Mouse (Mus musculus): ENCODE measurements at regions not wholly inside any gene's neighbourhood (a gene's known extent, or its start where the extent isn't known, plus 50 kb on each side); places are given as distances from the start of the nearest gene placed in this dataset.

- no peaks in the 10 kb centered on the region for H3K36me3 ChIP-seq
- no peak for ATAC-seq (ENCODE audit: insufficient number of reproducible peaks, low FRiP score, low TSS enrichment, low read depth)
- no peak overlapping the region for H3K27ac ChIP-seq (replicated peaks)
- H3K4me1 ChIP-seq, result no peaks in the 10 kb centered on the region
- H3K9me3 ChIP-seq (replicated peaks), result no peaks in the 10 kb centered on the region
- WGBS, result 49% methylated on average over 13 of the region's 13 CpGs
- no peak overlapping the region for H3K9ac ChIP-seq
- no peak overlapping the region for H3K4me2 ChIP-seq (replicated peaks)
- no peak overlapping the region for H3K4me3 ChIP-seq (replicated peaks)
- no peaks in the 10 kb centered on the region for H3K27me3 ChIP-seq
These were observed 132.9 kb upstream of the Slco3a1 start for GRCm38 (mm10) chr7:74687303-74688115.

DNA sequence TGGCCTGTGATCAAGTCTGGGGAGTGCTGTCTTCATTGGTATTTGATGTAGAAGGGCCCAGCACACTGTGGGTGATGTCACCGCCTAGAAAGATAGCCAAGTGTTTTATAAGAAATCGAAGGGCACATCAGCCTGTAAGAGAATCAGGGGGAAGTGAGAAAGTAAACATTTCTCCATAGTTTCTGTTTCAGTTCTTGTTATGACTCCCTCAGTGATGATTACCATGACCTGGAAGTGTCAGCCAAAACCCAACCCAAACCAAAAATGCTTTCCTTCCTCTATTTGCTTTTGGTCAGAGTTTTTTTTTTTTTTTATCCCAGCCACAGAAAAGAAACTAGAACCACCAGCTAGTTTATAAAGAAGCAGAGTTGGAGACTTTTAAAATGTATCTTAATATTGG, 129.4 kb upstream of the Slco3a1 start:
- ATAC-seq (ENCODE audit: insufficient number of reproducible peaks, low FRiP score, low TSS enrichment, low read depth), result no peak
- no peaks in the 10 kb centered on the region for H3K27me3 ChIP-seq
- WGBS, result 72% methylated on average over 2 of the region's 2 CpGs
- H3K9ac ChIP-seq, result no peak overlapping the region
- H3K4me3 ChIP-seq (replicated peaks), result no peak overlapping the region
- no peak overlapping the region for H3K4me2 ChIP-seq (replicated peaks)
- no peaks in the 10 kb centered on the region for H3K9me3 ChIP-seq (replicated peaks)
- no peaks in the 10 kb centered on the region for H3K4me1 ChIP-seq
- H3K36me3 ChIP-seq, result no peaks in the 10 kb centered on the region
- no peak overlapping the region for H3K27ac ChIP-seq (replicated peaks)

DNA sequence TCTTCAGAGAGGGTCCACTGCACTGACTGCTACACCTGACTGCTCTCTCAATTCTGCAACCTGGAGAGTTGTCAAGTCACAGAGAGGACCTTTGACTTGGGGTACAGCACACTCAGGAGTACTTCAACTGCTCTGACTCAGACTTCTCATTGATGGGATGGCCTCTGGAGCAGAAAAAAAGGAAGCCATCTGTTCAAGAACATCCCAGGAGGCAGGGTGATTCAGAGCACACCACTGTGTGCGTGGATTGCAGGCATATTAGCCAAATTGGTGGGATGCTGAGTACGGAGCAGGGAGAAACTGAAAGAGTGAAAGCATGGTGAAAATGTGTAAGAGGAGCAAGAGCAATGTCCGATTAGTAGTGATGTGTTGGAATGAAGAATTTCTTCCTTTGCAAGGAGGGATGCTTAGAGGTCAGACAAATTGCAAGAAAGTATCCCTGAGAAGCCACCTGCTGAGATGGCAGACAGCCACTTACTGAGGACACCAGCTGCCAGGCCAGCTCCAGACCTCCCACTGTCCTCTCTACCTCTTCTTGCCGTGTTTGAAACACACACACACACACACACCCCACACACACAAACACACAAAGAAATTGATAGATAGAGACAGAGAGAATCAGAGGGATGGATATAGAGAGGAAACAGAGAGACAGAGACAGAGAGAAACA, 119.2 kb upstream of the Slco3a1 start:
- H3K27ac ChIP-seq (replicated peaks), result no peak overlapping the region
- H3K4me3 ChIP-seq (replicated peaks), result no peak overlapping the region
- H3K9ac ChIP-seq, result no peak overlapping the region
- H3K4me2 ChIP-seq (replicated peaks), result no peak overlapping the region
- ATAC-seq (ENCODE audit: insufficient number of reproducible peaks, low FRiP score, low TSS enrichment, low read depth), result no peak
- H3K4me1 ChIP-seq, result no peaks in the 10 kb centered on the region
- H3K36me3 ChIP-seq, result no peaks in the 10 kb centered on the region
- H3K27me3 ChIP-seq, result no peaks in the 10 kb centered on the region
- H3K9me3 ChIP-seq (replicated peaks), result no peaks in the 10 kb centered on the region
- 77% methylated on average over 4 of the region's 4 CpGs for WGBS

GRCm38 (mm10) chr7:74669110-74669509, 114.5 kb upstream of the Slco3a1 start:
- Histone ChIP-seq H3K9me3 (replicated peaks) (no peaks in the 10 kb centered on the region), H3K9ac (no peak overlapping the region), H3K27ac (replicated peaks) (no peak overlapping the region), H3K4me3 (replicated peaks) (no peak overlapping the region), H3K36me3 (no peaks in the 10 kb centered on the region), H3K4me1 (no peaks in the 10 kb centered on the region), H3K27me3 (no peaks in the 10 kb centered on the region), H3K4me2 (replicated peaks) (no peak overlapping the region)
- ATAC-seq (ENCODE audit: insufficient number of reproducible peaks, low FRiP score, low TSS enrichment, low read depth), result no peak

GRCm38 (mm10) chr7:74667106-74667505, 112.5 kb upstream of the Slco3a1 start:
- Histone ChIP-seq H3K4me1 (no peaks in the 10 kb centered on the region), H3K4me3 (replicated peaks) (no peak overlapping the region), H3K9ac (no peak overlapping the region), H3K27me3 (no peaks in the 10 kb centered on the region), H3K9me3 (replicated peaks) (no peaks in the 10 kb centered on the region), H3K4me2 (replicated peaks) (no peak overlapping the region), H3K36me3 (no peaks in the 10 kb centered on the region), H3K27ac (replicated peaks) (no peak overlapping the region)
- WGBS, result 48% methylated on average over 3 of the region's 3 CpGs
- ATAC-seq (ENCODE audit: insufficient number of reproducible peaks, low FRiP score, low TSS enrichment, low read depth), result no peak

- ATAC-seq (ENCODE audit: insufficient number of reproducible peaks, low FRiP score, low TSS enrichment, low read depth), result no peak
- Histone ChIP-seq H3K4me1 (no peaks in the 10 kb centered on the region), H3K36me3 (no peaks in the 10 kb centered on the region), H3K4me3 (replicated peaks) (no peak overlapping the region), H3K27me3 (no peaks in the 10 kb centered on the region), H3K4me2 (replicated peaks) (no peak overlapping the region), H3K9ac (no peak overlapping the region), H3K9me3 (replicated peaks) (no peaks in the 10 kb centered on the region), H3K27ac (replicated peaks) (no peak overlapping the region)
- WGBS, result 88% methylated on average over 1 of the region's 1 CpGs
These were observed 109.2 kb upstream of the Slco3a1 start for GRCm38 (mm10) chr7:74663820-74664219.

DNA sequence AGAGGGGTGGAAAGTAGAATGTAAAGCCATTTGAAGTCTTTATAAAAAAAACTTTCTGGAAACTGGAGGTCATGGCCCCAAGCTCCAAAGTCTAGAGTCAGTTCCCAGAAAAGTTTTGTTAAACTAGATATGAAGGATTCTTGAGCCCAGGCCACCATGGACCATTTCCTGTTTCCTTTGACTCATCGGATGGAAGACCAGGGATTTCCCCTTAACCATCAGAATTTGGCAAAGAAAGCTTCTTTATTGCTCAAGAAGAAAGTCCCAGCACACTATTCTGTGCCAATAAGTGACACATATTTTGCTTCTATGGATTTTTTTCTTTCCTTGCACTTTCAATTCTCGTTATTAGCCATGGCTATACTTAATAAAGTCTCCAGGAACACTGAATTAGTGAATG, 92.7 kb upstream of the Slco3a1 start:
- H3K27me3 ChIP-seq, result no peaks in the 10 kb centered on the region; the same call in 1 of the 2 replicates
- no peak overlapping the region for H3K27ac ChIP-seq (replicated peaks)
- H3K36me3 ChIP-seq, result no peaks in the 10 kb centered on the region
- H3K4me2 ChIP-seq (replicated peaks), result no peak overlapping the region
- 59% methylated on average over 2 of the region's 2 CpGs for WGBS
- no peak for ATAC-seq (ENCODE audit: insufficient number of reproducible peaks, low FRiP score, low TSS enrichment, low read depth)
- H3K9ac ChIP-seq, result no peak overlapping the region
- no peak overlapping the region for H3K4me3 ChIP-seq (replicated peaks)
- H3K9me3 ChIP-seq (replicated peaks), result no peaks in the 10 kb centered on the region
- no peaks in the 10 kb centered on the region for H3K4me1 ChIP-seq

DNA sequence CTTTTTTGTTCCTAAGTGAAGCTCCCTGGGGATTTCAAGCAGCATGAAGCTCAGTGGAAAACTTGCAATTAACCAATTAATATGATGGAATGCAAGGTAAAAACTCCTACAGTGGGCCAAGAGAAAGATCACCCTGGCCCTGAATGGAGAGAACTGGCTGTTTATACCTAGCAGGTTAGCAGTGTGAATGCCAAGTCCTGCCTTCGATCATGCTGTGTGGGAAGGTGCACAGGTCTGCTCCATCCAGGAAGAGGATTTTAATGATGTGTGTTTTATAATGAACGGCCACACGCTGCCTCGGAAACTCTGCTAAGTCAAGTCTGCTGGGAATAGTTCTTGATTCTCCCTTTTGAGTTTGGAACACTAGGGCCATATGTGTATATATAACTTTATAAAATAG, 85.6 kb upstream of the Slco3a1 start:
- WGBS, result 83% methylated on average over 4 of the region's 4 CpGs
- Histone ChIP-seq H3K4me1 (no peaks in the 10 kb centered on the region), H3K9ac (no peak overlapping the region), H3K9me3 (replicated peaks) (no peaks in the 10 kb centered on the region), H3K4me2 (replicated peaks) (no peak overlapping the region), H3K36me3 (no peaks in the 10 kb centered on the region), H3K4me3 (replicated peaks) (no peak overlapping the region), H3K27me3 (no peaks in the 10 kb centered on the region; the same call in 1 of the 2 replicates), H3K27ac (replicated peaks) (no peak overlapping the region)
- ATAC-seq (ENCODE audit: insufficient number of reproducible peaks, low FRiP score, low TSS enrichment, low read depth), result no peak

- Histone ChIP-seq H3K4me3 (replicated peaks) (no peak overlapping the region), H3K27ac (replicated peaks) (no peak overlapping the region), H3K4me1 (no peaks in the 10 kb centered on the region), H3K4me2 (replicated peaks) (no peak overlapping the region), H3K9ac (no peak overlapping the region), H3K9me3 (replicated peaks) (no peaks in the 10 kb centered on the region), H3K36me3 (no peaks in the 10 kb centered on the region), H3K27me3 (no peaks in the 10 kb centered on the region)
- 92% methylated on average over 8 of the region's 8 CpGs for WGBS
- no peak for ATAC-seq (ENCODE audit: insufficient number of reproducible peaks, low FRiP score, low TSS enrichment, low read depth)
These were observed 77.6 kb upstream of the Slco3a1 start for GRCm38 (mm10) chr7:74632217-74632616.

DNA sequence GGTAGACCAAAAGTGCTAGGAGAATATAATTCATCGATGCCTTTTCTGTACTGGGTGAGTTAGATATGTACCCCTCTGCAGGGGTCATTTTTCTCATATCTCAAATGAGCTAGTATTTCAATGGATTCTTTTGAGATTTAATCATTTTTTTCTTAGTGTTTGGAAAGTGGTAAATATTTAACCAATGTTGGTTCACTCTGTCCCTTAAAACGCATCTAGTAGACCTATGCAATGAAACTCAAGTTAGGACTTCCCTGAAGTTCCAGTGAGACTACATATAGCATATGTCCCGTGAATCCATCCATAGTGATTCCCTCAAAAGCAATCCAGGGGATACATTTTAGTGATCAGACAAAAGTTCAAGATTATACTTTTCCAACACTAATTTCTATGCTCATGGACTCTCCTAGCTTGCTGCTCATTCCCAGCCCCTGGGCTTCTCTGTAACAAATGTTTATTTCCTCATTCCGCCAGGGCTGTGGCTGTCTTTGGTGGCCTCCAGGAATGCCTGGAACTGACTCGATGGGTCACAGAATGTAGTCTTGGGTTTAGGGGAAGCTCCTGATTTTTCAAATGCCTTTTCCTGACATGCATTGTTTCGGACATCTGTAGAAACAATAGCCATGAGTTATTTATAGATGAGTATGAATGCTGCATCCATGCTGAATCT, 74.4 kb upstream of the Slco3a1 start:
- H3K4me1 ChIP-seq, result no peaks in the 10 kb centered on the region
- no peak overlapping the region for H3K9ac ChIP-seq
- no peak overlapping the region for H3K4me3 ChIP-seq (replicated peaks)
- H3K9me3 ChIP-seq (replicated peaks), result no peaks in the 10 kb centered on the region
- no peak for ATAC-seq (ENCODE audit: insufficient number of reproducible peaks, low FRiP score, low TSS enrichment, low read depth)
- H3K36me3 ChIP-seq, result no peaks in the 10 kb centered on the region
- H3K4me2 ChIP-seq (replicated peaks), result no peak overlapping the region
- no peaks in the 10 kb centered on the region for H3K27me3 ChIP-seq
- no peak overlapping the region for H3K27ac ChIP-seq (replicated peaks)
- WGBS, result 83% methylated on average over 6 of the region's 6 CpGs
